Mouse (Mus musculus): Measurements from ENCODE around the gene Mucl1.
"Not testable (repeated sequence)": the region's sequence is repeated elsewhere in the genome, so short reads cannot be mapped to it uniquely, and the experiment has no call there.

The Mucl1 gene

GRCm38 (mm10) chr15:103755369-103755768 lies at the start of gene Mucl1:
Mucl1 (minus strand) TSS chr15:103755469.
- no peak for DNase-seq (ENCODE audit: low read depth)

GRCm38 (mm10) chr15:103766836-103767235 lies 11.6 kb upstream of the Mucl1 start:
- peak; percentile 14 for DNase-seq (ENCODE audit: low read depth)

GRCm38 (mm10) chr15:103716861-103717260 lies 38.4 kb downstream of the Mucl1 start:
- not testable (repeated sequence) for DNase-seq (ENCODE audit: low read depth)
